Mouse (Mus musculus): Measurements from ENCODE around the gene Exog. TPM values are rescaled to one million over a fixed set of nuclear protein-coding genes. Genes with fewer than 3 reads are reported as not detected.

Gene Exog
- polyA plus RNA-seq, 1 experiment = 5.4 TPM

- no peak for DNase-seq (ENCODE audit: low read depth)
These were observed 12.4 kb downstream of the Exog start for GRCm38 (mm10) chr9:119457122-119457521.

GRCm38 (mm10) chr9:119460410-119460809, 15.7 kb downstream of the Exog start:
- DNase-seq (ENCODE audit: low read depth) = no peak

- DNase-seq (ENCODE audit: low read depth) = no peak
These were observed 20.3 kb downstream of the Exog start for GRCm38 (mm10) chr9:119465056-119465455.

- no peak for DNase-seq (ENCODE audit: low read depth)
These were observed 20.9 kb downstream of the Exog start for GRCm38 (mm10) chr9:119465595-119465994.

GRCm38 (mm10) chr9:119469691-119470353, 25.1 kb downstream of the Exog start:
- DNase-seq (ENCODE audit: low read depth) = no peak

GRCm38 (mm10) chr9:119472412-119472918, 27.7 kb downstream of the Exog start:
- DNase-seq (ENCODE audit: low read depth) = no peak

GRCm38 (mm10) chr9:119473011-119473410, 28.3 kb downstream of the Exog start:
- DNase-seq (ENCODE audit: low read depth) = no peak

GRCm38 (mm10) chr9:119473608-119474164, 28.9 kb downstream of the Exog start:
- DNase-seq (ENCODE audit: low read depth) = peak; percentile 20

GRCm38 (mm10) chr9:119474717-119475611, 30.2 kb downstream of the Exog start:
- no peak for DNase-seq (ENCODE audit: low read depth)

- no peak for DNase-seq (ENCODE audit: low read depth)
These were observed 33.0 kb downstream of the Exog start for GRCm38 (mm10) chr9:119477754-119478153.

- no peak for DNase-seq (ENCODE audit: low read depth)
These were observed 33.6 kb downstream of the Exog start for GRCm38 (mm10) chr9:119478345-119478744.

- DNase-seq (ENCODE audit: low read depth) = no peak
These were observed 34.6 kb downstream of the Exog start for GRCm38 (mm10) chr9:119479297-119479696.

- DNase-seq (ENCODE audit: low read depth) = no peak
These were observed 36.9 kb downstream of the Exog start for GRCm38 (mm10) chr9:119481612-119482011.

GRCm38 (mm10) chr9:119483554-119484353, 39.0 kb downstream of the Exog start:
- no peak for DNase-seq (ENCODE audit: low read depth)

- no peak for DNase-seq (ENCODE audit: low read depth)
These were observed 39.7 kb downstream of the Exog start for GRCm38 (mm10) chr9:119484420-119484819.

GRCm38 (mm10) chr9:119484868-119485267, 40.1 kb downstream of the Exog start:
- DNase-seq (ENCODE audit: low read depth) = no peak

- no peak for DNase-seq (ENCODE audit: low read depth)
These were observed 51.6 kb downstream of the Exog start for GRCm38 (mm10) chr9:119496354-119496753.

GRCm38 (mm10) chr9:119496960-119497359, 52.2 kb downstream of the Exog start:
- no peak for DNase-seq (ENCODE audit: low read depth)

- no peak for DNase-seq (ENCODE audit: low read depth)
These were observed 53.0 kb downstream of the Exog start for GRCm38 (mm10) chr9:119497546-119498246.

- no peak for DNase-seq (ENCODE audit: low read depth)
These were observed 53.5 kb downstream of the Exog start for GRCm38 (mm10) chr9:119498247-119498607.

- no peak for DNase-seq (ENCODE audit: low read depth)
These were observed 54.1 kb downstream of the Exog start for GRCm38 (mm10) chr9:119498885-119499284.
